In the genomic region with DNA sequence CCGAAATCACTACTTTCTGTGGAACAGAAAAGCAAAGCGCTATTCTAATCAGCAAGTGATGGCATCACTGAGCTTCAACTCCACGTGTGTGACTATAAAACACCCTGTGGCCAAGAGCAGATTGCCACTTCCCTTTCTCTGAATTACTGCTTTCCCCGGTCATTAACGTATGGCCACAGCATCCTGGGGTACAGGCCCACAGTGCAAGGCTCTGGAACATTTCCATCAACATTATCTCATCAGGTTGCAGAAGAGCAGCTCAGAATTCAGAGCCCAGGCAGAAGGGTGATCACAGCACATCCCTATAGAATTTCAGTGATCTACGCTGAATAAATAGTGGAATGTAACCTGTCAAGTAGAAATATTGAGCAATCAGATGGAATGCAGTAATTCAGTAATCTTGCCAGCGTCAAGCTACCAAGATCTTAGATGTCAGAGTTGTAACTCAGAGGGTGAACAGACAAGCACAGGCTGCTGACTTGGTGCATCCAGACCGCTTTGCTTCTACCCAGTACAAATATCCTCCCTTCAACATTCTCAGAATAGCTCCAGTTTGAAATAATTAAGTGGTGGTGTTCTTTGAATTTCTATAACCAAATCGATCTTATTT, we compare ENCODE assay signal across 17 mouse cellular contexts.
DNase-seq lines count a peak whose midpoint lies in the region; ATAC-seq lines count a peak whose summit lies in the region.
"Had no signal": no experiment of that assay in that cellular context is flagged by ENCODE, and none has a peak within 500 bp of the region (broad histone marks: within the 10 kb centered on the region; RNA-seq: fewer than 3 reads in every experiment).

No protein-coding gene starts in this region.

- H3K36me3 ChIP-seq in kidney, embryonic 15.5 days: no peaks in the 10 kb centered on the region
- H3K36me3 ChIP-seq in neural tube, embryonic 13.5 days: 0 out of 2 replicates have a peak, but pooled peaks cover 10% of the 10 kb centered on the region
- H3K36me3 ChIP-seq in heart, embryonic 11.5 days (ENCODE audit: control insufficient read depth, insufficient read depth, low read length): no peaks in the 10 kb centered on the region
- H3K36me3 ChIP-seq: limb, embryonic 15.5 days had no signal

- no peak overlapping the region for H3K4me3 ChIP-seq in kidney, embryonic 15.5 days (replicated peaks)
- H3K4me3 ChIP-seq in neural tube, embryonic 13.5 days: no peak overlapping the region
- H3K4me3 ChIP-seq in heart, embryonic 11.5 days (ENCODE audit: low read depth, low read length): no peak overlapping the region
- H3K4me3 ChIP-seq: limb, embryonic 15.5 days had no signal

- H3K4me1 ChIP-seq in kidney, embryonic 15.5 days: peaks cover 59% of the 10 kb centered on the region
- H3K4me1 ChIP-seq in neural tube, embryonic 13.5 days (replicated peaks): peaks cover 61% of the 10 kb centered on the region
- H3K4me1 ChIP-seq in heart, embryonic 11.5 days (ENCODE audit: control insufficient read depth, insufficient read depth, low read length): 0 out of 2 replicates have a peak, but pooled peaks cover 5% of the 10 kb centered on the region

- no peak for DNase-seq in kidney, postnatal 10 days
- DNase-seq in NIH3T3 (ENCODE audit: low read depth): peak; percentile 20
- no peak for DNase-seq in adipocyte (ENCODE audit: low spot score)
- DNase-seq: adrenal gland, adult 2 months; heart, adult 18-20 months; heart, postnatal 14 days; kidney, adult 11 months; lung, adult 18-20 months; lung, postnatal 36 days; right cerebral cortex, postnatal 25 days had no signal

- WGBS in kidney, embryonic 15.5 days: 45% methylated on average over 9 of the region's 9 CpGs
- 58% methylated on average over 9 of the region's 9 CpGs for WGBS in neural tube, embryonic 13.5 days
- WGBS in heart, embryonic 11.5 days (ENCODE audit: insufficient replicate concordance): 66% methylated on average over 9 of the region's 9 CpGs

- H3K9ac ChIP-seq in kidney, embryonic 15.5 days: no peak overlapping the region
- H3K9ac ChIP-seq in neural tube, embryonic 13.5 days: no peak overlapping the region
- H3K9ac ChIP-seq in heart, embryonic 11.5 days (ENCODE audit: low read depth, low read length): no peak overlapping the region
- H3K9ac ChIP-seq: limb, embryonic 15.5 days had no signal

- no peak overlapping the region for H3K27ac ChIP-seq in kidney, embryonic 15.5 days
- peak overlapping the region; percentile 7; the same call in 1 of the 2 replicates for H3K27ac ChIP-seq in neural tube, embryonic 13.5 days (replicated peaks)
- no peak overlapping the region for H3K27ac ChIP-seq in heart, embryonic 11.5 days (ENCODE audit: low read depth, low read length)

- H3K4me2 ChIP-seq in kidney, embryonic 15.5 days: no peak overlapping the region
- H3K4me2 ChIP-seq in neural tube, embryonic 13.5 days: no peak overlapping the region
- H3K4me2 ChIP-seq in heart, embryonic 11.5 days: no peak overlapping the region
- H3K4me2 ChIP-seq: limb, embryonic 15.5 days; midbrain, embryonic 11.5 days had no signal

- no peaks in the 10 kb centered on the region for H3K27me3 ChIP-seq in kidney, embryonic 15.5 days
- no peaks in the 10 kb centered on the region for H3K27me3 ChIP-seq in neural tube, embryonic 13.5 days
- no peaks in the 10 kb centered on the region for H3K27me3 ChIP-seq in heart, embryonic 11.5 days (ENCODE audit: control insufficient read depth, insufficient read depth, low read length)
- H3K27me3 ChIP-seq: limb, embryonic 15.5 days had no signal

- H3K9me3 ChIP-seq in kidney, embryonic 15.5 days (replicated peaks): no peaks in the 10 kb centered on the region
- H3K9me3 ChIP-seq in neural tube, embryonic 13.5 days: no peaks in the 10 kb centered on the region
- H3K9me3 ChIP-seq in heart, embryonic 11.5 days (replicated peaks; ENCODE audit: control insufficient read depth, low read length): no peaks in the 10 kb centered on the region
- H3K9me3 ChIP-seq: limb, embryonic 15.5 days had no signal

- peak; percentile 69 for ATAC-seq in kidney, embryonic 15.5 days (replicated peaks; ENCODE audit: low FRiP score)
- ATAC-seq in granulocyte monocyte progenitor cell, adult 5-6 weeks (replicated peaks; ENCODE audit: poor library complexity, severe bottlenecking): peak; percentile 95
- no peak for ATAC-seq in neural tube, embryonic 13.5 days (ENCODE audit: low read depth)
- no peak for ATAC-seq in heart, embryonic 11.5 days (replicated peaks; ENCODE audit: insufficient number of reproducible peaks, low FRiP score, low TSS enrichment)
- ATAC-seq: forebrain, embryonic 14.5 days had no signal

Comparison
In these comparisons a context has a peak if more than half of its experiments do, and no peak if none do; other contexts are left out.
1. ATAC-seq: peak in kidney, embryonic 15.5 days (single experiment) and granulocyte monocyte progenitor cell, adult 5-6 weeks (single experiment); none in neural tube, embryonic 13.5 days (single experiment) and heart, embryonic 11.5 days (single experiment).